Mouse (Mus musculus): Measurements from ENCODE around the gene Gm48552.

Gm48552 gene

DNA sequence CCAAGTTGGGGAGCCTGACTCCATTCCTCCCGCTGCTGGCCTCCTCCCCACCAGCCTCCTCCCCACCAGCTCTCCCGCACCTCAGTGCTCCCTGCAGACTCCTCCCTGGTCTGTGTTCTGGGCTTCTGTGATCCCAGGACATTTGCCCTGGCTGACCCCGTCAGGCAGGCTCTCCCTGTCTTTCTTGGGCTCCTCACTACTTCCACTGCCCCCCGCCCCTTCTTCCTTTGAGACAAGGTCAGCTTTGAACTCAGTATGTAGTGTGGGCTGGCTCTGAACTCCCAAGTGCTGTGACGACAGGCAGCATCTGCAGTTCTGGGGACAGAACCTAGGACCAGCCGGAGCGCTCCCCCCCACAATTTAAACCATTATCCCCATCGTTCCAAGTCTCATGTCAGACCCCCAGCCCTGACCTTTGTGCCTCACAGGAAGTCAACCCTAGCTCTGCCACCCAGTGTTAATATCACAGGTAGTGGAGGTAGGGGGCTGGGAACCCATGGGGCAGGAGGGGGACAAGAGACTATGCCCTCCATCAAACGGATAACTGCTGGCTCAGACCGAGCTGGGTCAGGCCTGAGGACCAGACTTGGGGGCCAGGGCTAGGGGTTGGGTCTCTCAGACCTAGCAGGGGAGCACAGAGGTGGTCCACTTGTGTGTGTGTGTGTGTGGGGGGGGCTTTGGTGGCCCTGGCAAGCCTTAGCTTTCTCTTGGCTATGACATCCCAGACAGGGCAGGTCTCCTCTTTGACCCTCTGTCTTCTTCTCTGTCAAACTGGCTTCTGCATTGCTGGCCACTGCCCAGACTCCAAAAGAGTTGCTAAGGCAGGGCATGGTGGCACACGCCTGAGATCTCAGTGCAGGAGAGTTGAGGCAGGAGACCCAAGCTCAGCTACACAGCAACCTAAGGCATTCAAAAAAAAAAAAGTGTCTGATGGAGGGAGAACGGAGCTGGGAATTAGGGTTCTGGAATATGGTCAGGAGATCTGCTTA is 28.7 kb downstream of the Gm48552 start:
- CTCF ChIA-PET: interaction anchor here (0.5 to 0.7 kb wide), 3 partner anchors 8 to 451 kb away, joined by 3 to 7 read pairs (median 3); no protein-coding TSS in a partner anchor

DNA sequence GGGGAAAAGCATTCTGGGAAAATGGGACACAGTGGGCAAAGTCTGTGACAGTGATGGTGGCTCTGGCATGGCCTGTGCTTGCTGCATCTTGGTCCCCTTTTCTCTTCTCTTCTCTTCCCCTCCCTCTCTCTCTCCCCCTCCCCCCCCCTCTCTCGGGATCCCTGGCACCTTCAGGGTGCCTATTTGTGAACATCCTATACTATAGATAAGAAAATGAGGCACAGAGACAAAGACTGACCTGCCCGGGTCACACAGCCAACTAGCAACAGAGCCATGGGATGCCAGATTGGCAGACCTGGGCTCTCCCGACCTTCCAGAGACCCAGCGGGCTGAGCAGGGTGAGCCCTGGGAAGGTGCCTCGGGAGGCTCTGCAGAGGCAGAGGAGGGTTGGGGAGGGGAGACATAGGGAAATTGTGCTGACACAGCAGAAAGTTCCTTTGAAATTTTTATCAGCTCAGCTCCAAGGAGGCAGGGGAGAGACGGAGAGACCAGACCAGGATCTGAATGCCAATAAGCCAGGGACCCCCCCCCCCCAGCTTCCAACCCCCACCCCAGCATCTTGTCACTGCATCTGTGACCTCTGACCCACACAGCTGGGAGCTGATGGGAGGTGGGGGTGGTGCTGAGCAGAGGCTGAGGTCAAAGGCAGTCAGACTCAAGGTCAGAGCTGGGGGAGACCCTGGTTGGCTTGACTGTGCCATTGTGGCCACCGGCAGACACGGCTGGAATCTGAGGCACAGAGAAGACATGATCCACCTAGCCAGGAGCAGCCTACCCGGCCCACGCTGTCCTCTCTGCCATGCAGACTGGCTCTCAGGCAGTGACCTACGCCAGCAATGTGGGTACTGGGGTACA is 29.6 kb downstream of the Gm48552 start:
- CTCF ChIA-PET: interaction anchor here (0.7 kb wide), 1 partner anchor 91 kb away, joined by 3 read pairs; no protein-coding TSS in a partner anchor

DNA sequence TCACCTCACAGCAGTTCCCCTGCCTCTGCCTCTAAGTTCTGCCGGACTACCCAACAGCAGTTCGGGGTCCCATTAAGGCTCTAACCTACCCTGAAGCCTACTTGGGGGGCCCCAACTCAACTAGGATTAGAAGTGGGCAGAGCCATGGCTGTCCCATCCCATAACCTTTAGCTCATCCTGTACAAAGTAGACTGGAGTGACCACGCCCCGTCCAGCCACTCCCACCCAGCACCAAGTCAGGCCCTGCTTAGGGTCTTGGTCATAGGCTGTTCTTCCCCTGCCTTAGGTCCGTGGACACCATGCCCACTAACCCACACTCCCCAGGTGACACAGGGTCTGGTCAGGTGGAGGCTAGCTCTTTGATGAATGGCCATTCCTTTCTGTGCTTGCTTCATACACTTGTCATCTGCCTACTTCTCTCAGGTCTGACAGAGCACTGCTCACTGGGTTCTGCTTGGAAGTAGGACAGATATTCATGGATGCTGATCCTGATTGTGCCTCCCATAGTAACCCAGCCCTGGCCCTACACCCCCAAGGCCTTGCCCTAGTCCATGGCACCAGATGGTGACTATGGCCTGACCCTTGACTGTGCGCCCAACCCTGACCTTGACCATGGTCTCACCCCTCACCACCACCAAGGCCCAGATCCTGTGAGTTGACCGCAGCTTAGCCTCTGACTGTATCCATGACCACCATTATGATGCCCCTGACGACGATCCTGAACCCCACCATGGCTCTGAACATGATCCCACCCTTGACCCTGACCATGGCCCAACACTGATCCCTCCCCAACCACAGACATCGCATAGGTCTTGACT is 30.5 kb downstream of the Gm48552 start:
- CTCF ChIA-PET: interaction anchor here (0.6 to 0.7 kb wide), 2 partner anchors 22 to 90 kb away, joined by 3 to 11 read pairs; no protein-coding TSS in a partner anchor

DNA sequence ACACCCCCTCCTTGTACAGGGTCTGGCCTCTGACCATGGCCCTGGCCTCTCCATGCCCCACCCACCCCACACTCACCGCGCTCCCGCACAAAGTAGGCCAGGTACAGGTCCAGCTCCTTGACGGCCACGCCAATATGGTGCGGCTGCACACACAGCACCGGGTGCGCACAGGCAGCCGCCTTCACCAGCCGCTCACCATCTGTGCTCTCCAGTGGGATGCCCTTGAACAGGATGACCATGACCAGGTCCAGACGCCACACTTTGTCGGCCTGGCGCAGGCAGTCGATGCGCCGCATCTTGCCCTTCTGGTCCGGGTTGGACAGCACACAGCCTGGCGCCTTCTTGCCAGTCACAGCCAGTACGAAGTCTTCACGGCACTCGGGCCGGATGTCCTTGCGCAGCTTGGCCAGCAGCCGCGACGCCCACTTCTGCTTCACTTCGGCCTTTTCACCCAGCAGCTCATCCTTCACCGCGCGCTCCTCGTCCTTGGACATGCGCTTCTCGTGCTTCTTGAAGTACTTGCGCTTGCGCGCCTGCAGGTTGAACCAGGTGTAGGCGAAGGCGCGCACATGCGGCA is 31.5 kb downstream of the Gm48552 start:
- CTCF ChIA-PET: no interaction called here

DNA sequence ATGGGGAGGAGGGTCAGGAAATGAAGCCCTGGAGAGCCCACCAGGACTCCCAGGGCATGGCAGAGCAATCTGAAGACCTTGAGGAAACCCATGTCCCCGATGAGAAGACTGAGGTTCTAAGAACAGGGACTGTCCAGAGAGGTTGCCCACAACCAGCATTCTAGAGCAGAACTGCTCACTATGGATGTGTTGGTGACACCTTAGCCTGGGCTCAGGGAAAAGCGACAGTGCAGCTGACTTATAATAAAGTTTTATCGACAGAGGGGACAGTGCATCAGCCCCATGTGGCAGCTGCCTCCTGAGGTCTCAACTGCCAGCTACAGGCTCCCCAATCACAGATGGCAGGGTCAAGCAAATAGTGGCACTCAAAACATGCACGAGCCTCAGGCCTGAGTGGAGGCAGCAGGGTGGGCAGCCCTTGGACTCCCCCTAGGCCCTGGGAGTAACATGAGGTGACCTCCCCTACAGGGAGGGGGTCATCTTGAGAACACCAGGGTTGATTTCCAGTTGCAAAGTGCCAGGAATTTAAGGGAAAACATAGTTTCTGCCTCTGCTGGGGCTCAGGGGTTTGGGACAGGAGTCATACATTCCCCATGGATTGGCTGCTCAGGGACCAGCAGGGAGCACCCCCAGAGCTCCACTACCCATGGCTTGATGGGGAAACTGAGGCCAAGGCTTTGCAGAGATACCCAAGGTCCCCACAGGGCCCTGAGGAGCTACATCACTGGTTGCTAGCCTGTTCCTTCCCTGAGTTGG is 32.4 kb downstream of the Gm48552 start:
- CTCF ChIA-PET: no interaction called here

- CTCF ChIA-PET: interaction anchor here (0.5 kb wide), 1 partner anchor 12 kb away, joined by 3 read pairs; no protein-coding TSS in a partner anchor
Observed at GRCm38 (mm10) chr10:81421797-81422100, 32.9 kb downstream of the Gm48552 start.

DNA sequence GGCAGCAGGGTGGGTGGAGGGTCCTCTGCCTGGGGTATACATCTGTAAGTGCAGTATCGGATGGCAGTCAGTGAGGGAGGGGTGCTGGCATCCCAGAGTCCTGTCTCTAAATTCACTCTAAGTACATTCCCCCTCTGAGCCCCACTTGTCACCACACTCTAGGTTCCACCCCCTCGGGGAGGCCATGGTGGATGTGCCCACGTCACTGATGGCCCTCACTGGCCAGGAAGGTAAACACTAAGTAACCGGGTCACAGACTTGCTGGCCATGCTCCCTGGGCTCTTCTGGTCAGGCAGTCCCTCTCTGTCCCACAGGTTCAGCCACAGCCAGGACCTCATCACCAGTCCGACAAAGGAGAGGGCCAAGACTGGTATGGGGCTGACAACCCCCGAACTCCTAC is 33.4 kb downstream of the Gm48552 start:
- CTCF ChIA-PET: interaction anchor here (0.5 kb wide), 1 partner anchor 13 kb away, joined by 3 read pairs; no protein-coding TSS in a partner anchor

- CTCF ChIA-PET: no interaction called here
Observed at GRCm38 (mm10) chr10:81422661-81423217, 33.9 kb downstream of the Gm48552 start.

GRCm38 (mm10) chr10:81423476-81424245 is 34.9 kb downstream of the Gm48552 start:
- CTCF ChIA-PET: no interaction called here

GRCm38 (mm10) chr10:81424246-81425051 is 35.6 kb downstream of the Gm48552 start:
- CTCF ChIA-PET: interaction anchor here (0.6 kb wide), 1 partner anchor 127 kb away, joined by 3 read pairs; no protein-coding TSS in a partner anchor

- CTCF ChIA-PET: interaction anchor here (0.7 kb wide), 1 partner anchor 29 kb away, joined by 5 read pairs; no protein-coding TSS in a partner anchor
Observed at GRCm38 (mm10) chr10:81425236-81425850, 36.5 kb downstream of the Gm48552 start.

DNA sequence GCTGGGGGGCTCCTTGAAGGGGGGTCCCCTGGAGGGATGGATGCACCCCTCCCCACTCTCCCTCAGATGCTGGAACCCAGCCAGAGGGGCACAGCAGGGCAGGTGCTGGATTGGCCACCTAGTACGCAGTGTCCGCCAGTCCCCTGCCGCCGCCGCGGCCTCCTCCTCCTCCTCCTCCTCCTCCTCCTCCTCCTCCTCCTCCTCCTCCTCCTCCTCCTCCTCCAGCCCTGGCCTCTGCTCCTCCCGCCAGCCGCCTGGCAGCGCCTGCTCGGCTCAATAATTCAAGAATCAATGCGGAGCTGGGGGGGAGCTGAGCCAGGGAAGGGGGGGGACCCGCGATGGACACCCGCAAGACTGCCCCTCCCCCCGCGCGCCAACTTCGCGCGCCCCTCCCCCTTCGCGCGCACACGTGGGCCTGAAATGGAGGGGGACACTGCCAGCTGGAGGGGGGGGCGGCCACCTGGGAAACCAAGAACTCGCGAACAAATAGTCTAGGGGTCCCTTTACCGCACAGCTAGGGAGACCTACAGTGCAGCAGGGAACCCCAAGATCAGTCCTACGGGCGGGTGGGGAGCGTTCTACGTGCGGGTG is 37.4 kb downstream of the Gm48552 start:
- CTCF ChIA-PET: interaction anchor here (0.7 kb wide), 2 partner anchors 9 to 130 kb away, joined by 3 to 9 read pairs; no protein-coding TSS in a partner anchor

- CTCF ChIA-PET: interaction anchor here (0.6 kb wide), 2 partner anchors 128 to 141 kb away, joined by 4 to 5 read pairs; no protein-coding TSS in a partner anchor
Observed at GRCm38 (mm10) chr10:81426897-81427296, 38.1 kb downstream of the Gm48552 start.

DNA sequence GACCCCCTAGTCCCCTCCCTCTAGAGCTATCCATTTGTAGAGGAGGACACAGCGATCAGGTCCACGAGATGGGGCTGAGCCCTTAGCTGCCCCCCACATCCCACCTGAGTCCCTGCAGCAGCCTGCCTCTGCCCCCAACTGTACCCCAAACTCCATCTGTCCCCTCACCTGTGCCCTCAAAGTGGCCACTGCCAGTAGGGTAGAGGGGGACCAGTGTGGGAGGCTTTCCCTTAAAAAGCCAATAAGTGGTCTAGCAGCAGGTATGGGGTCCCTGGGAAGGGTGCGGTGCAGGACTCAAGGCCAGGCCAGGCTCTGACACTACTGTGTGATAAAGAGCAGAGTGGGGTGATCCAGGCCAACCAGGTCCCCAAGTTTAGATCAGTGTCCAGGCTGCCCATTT is 38.5 kb downstream of the Gm48552 start:
- CTCF ChIA-PET: interaction anchor here (0.6 to 0.7 kb wide), 3 partner anchors 128 to 694 kb away, joined by 4 to 5 read pairs (median 4); no protein-coding TSS in a partner anchor

DNA sequence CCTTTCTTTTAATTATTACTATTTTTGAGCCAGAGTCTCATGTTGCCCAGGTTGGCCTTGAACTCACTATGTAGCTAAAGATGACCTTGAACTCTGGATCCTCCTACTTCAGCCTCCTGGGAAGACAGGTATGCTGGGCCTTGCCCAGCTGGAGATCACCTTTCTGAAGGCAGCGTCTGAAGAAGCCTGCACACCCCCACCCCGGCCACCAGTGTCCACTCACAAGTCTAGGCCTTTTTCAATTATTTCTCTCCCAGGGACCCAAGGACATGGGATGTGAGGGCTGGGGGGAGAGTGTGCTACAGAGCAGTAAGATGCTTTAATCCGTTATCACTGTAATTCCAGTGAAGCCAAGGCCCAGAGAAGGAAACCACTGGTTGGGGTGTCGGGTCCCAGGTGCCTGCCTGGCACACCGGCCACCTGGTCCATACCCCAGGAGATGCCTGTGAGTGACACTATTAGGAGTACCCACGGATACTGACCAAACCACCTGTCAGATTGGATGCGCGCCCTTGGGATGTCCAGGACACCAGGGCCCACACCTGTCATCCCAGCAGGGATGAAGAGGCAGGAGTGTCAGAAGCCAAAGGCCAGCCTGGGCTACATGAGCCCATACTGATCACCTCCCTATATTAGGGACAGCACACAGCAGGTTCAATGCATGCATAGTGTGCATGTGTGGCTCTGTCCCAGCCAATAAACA is 39.1 kb downstream of the Gm48552 start:
- CTCF ChIA-PET: interaction anchor here (0.7 kb wide), 1 partner anchor 695 kb away, joined by 4 read pairs; no protein-coding TSS in a partner anchor

DNA sequence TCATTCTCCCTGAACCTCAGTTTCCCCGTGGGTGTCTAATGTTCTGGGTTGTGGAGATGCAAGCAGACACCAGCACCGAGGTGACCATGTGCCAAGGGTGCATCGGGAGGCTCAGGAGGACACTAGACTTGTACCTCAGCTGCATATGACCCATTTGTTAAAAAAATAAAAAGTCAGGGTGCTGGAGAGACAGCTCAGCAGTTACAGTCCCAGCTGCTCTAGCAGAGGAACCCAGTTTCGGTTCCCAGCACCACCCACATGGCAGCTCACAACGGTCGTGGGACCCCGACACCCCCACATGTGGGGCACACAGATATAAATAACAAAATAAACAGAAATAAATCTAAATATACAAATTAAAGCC is 39.7 kb downstream of the Gm48552 start:
- CTCF ChIA-PET: no interaction called here
